Mouse (Mus musculus) hindbrain, embryonic 16.5 days (tissue): Measurements from ENCODE around the gene Lama4. TPM values are rescaled to one million over a fixed set of nuclear protein-coding genes. Genes with fewer than 3 reads are reported as not detected.

Experiments
- ATAC-seq: fragments of 200-750 bp; cut with Nextera tagmentation; 2 replicates; pipeline ENCODE4 v1.8.0; 2017; ENCODE audit warnings: moderate TSS enrichment, moderate library complexity
- H3K27ac ChIP-seq: fragments of 300-500 bp; sonication (generic); 2 replicates; pipeline ENCODE4 v1.5.1; 2014; ENCODE audit warnings: low read depth, mild to moderate bottlenecking, control low read depth, low read length, moderate library complexity
- H3K27me3 ChIP-seq: fragments of 300-500 bp; sonication (generic); replicated peaks from 2 replicates; pipeline ENCODE4 v1.6.1; 2014; ENCODE audit warnings: low read length; ENCODE audit not compliant: control insufficient read depth, insufficient read depth
- H3K36me3 ChIP-seq: fragments of 300-500 bp; sonication (generic); 2 replicates; pipeline ENCODE4 v1.6.1; 2014; ENCODE audit warnings: mild to moderate bottlenecking, low read length, moderate library complexity, mixed read lengths; ENCODE audit not compliant: control insufficient read depth, insufficient read depth
- H3K4me1 ChIP-seq: fragments of 300-500 bp; sonication (generic); 2 replicates; pipeline ENCODE4 v1.6.1; 2014; ENCODE audit warnings: low read depth, low read length; ENCODE audit not compliant: control insufficient read depth, insufficient read depth
- H3K4me2 ChIP-seq: fragments of 300-500 bp; sonication (generic); 2 replicates; pipeline ENCODE4 v1.6.1; 2014; ENCODE audit warnings: mild to moderate bottlenecking, low read length, control low read depth, moderate library complexity
- H3K4me3 ChIP-seq: fragments of 300-500 bp; sonication (generic); 2 replicates; pipeline ENCODE4 v1.5.1; 2014; ENCODE audit warnings: mild to moderate bottlenecking, low read length, control low read depth, moderate library complexity
- H3K9ac ChIP-seq: fragments of 300-500 bp; sonication (generic); 2 replicates; pipeline ENCODE4 v1.6.1; 2014; ENCODE audit warnings: low read depth, mild to moderate bottlenecking, control low read depth, low read length, moderate library complexity
- H3K9me3 ChIP-seq: fragments of 300-500 bp; sonication (generic); 2 replicates; pipeline ENCODE4 v1.6.1; 2014; ENCODE audit warnings: mild to moderate bottlenecking, low read length, moderate library complexity; ENCODE audit not compliant: control insufficient read depth
- WGBS: fragments of 180-500 bp; shearing (Covaris S2); extraction: QIAGEN DNeasy Blood & Tissue Kit; methylation state at CpG from one replicate; pipeline ENCODE4 v1.1.7; 2014; 5-methylcytosine and 5-hydroxymethylcytosine counted together
- polyA plus RNA-seq: library from polyadenylated mRNA; unstranded; fragments of >200 nt; fragmentation: Nextera tagmentation; extraction: Ambion mirVana; gene quantifications from 2 replicates; pipeline ENCODE4 v1.2.1, GENCODE M21; 2015

Gene Lama4
- polyA plus RNA-seq, 1 experiment from 2014 or later = 18.7 TPM

DNA sequence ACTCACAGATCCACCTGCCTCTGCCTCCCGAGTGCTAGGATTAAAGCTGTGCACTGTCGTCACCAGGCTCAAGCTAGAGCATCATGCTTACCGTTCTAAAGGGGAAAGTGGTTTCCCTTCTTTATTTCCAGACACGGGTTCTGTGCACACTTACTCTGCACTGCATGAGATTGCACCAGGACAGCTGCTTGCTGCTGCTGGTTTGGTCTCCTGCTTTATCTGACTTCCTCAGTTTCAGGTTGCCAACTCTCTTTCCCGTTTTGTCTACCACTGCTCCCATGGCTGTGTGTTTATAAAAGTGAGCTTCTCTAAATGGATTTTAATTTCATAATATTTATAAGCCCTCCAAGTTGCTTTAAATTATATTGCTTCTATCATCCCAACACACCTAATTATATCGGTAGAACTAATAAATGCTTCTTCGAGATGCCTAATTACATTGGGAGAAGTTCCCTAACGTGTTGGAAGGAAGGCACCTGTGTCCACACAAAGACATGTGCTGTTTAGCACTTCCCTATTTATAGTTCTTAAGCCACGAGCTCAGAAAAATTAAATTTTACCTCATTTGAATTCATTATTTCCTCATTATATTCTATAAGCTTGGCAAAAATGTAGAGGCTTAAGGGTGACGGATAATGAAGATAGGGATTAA is 143.6 kb downstream of the Lama4 start:
- 65% methylated on average over 10 of the region's 10 CpGs for WGBS
- no peak overlapping the region for H3K27ac ChIP-seq
- no peaks in the 10 kb centered on the region for H3K27me3 ChIP-seq
- no peak overlapping the region for H3K9ac ChIP-seq
- peaks cover 3% of the 10 kb centered on the region; the same call in 1 of the 2 replicates for H3K4me1 ChIP-seq
- peak; percentile 57 for ATAC-seq
- H3K9me3 ChIP-seq = no peaks in the 10 kb centered on the region
- no peak overlapping the region for H3K4me2 ChIP-seq
- H3K4me3 ChIP-seq = no peak overlapping the region
- H3K36me3 ChIP-seq = no peaks in the 10 kb centered on the region

DNA sequence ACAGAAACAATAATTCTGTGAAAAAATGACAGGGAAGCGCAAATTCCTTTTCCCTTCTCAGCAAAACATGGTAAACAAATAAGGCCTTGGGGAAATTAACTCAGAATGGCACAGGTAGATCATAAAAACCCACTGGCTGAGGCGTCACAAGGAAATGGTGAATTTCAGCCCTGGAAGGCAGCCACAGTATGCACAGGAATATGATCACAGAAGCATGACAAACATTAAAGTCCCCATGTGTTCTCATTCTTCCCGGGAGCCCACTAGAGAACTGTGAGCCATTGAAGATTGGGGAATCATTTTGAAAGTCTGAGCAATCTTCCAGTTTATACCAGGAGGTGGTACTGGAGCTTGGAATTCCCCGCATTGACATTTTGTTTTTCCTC is 144.2 kb downstream of the Lama4 start:
- Histone ChIP-seq H3K36me3 (no peaks in the 10 kb centered on the region), H3K4me1 (peaks cover 3% of the 10 kb centered on the region; the same call in 1 of the 2 replicates), H3K27me3 (no peaks in the 10 kb centered on the region), H3K4me3 (no peak overlapping the region), H3K9ac (no peak overlapping the region), H3K9me3 (no peaks in the 10 kb centered on the region), H3K4me2 (no peak overlapping the region), H3K27ac (no peak overlapping the region)
- ATAC-seq = peak; percentile 24
- 41% methylated on average over 4 of the region's 4 CpGs for WGBS

DNA sequence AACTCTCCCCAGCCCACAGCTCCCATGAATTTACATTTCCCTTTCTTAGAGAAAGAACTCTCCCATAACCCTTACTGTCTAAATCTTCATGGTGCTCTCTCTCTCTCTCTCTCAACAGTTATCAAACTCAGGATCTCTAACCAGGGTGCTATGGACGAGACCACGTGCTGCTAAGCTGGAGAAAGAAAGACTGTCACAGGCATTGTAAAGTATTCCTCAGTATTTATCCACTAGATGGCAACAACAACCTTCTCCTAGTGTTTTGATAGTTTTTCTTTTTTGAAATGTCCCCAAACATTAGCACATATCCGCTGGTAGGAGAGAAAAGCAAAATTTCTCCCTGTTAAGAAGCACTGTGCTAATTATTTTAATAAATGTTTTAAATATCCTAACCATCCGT is 156.1 kb downstream of the Lama4 start:
- WGBS = 35% methylated on average over 4 of the region's 4 CpGs
- H3K27ac ChIP-seq = no peak overlapping the region
- no peaks in the 10 kb centered on the region for H3K9me3 ChIP-seq
- H3K4me1 ChIP-seq = no peaks in the 10 kb centered on the region
- ATAC-seq = peak; percentile 77; the same call in 1 of the 2 replicates
- no peaks in the 10 kb centered on the region; the same call in 1 of the 2 replicates for H3K36me3 ChIP-seq
- H3K4me2 ChIP-seq = no peak overlapping the region
- no peak overlapping the region for H3K9ac ChIP-seq
- no peak overlapping the region for H3K4me3 ChIP-seq
- no peaks in the 10 kb centered on the region for H3K27me3 ChIP-seq

DNA sequence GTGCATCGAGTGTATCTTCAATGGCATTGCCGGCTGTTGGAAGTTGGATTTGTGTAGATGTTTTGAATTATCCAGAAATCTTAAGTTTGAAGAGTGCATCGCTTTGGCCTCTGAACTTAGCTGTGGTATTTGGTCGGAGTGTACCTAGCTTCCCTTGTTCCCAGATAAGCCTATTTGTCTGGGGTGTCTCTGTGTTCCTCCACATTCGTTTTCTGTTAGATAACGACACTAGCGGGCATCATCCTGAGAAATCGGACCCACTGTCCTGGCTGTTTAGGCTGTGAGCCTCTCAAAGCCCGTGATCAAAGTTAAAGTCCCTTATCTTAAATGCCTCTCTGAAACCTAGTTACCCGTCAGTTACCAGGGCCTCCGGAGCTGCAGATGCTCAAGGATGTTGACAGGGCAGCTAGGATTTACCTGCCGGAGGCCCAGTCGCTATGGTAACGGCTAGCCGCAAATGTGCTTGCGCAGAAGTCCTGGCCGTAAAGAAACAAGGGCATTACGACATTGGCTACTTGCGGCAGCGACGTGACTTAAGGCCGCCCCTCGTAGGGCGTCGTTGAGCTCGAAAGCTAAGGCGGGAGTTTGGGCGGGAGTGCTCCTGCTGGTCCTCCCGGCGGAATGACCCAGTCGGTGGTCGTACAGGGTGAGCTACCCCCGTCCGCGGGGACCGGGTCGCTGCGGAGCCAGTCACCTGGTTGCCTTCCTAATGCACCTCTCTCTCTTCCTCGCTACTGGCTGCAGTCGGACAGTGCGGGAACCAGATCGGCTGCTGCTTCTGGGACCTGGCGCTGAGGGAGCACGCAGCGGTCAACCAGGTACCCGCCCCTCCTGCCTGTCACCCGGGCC is 168.4 kb downstream of the Lama4 start, which contains the start of the genes Fam229b and Tube1:
TSS of gene Fam229b (minus strand) at position 453 of the 849 bp plus-strand sequence.
TSS of gene Tube1 (plus strand) at position 515 of the 849 bp plus-strand sequence.
- WGBS = 4% methylated on average over 47 of the region's 47 CpGs
- peak within 1 kb of the TSS; percentile 83 for H3K27ac ChIP-seq
- H3K4me3 ChIP-seq = peak within 1 kb of the TSS; percentile 71
- no peaks in the 10 kb centered on the region for H3K36me3 ChIP-seq
- H3K4me1 ChIP-seq = peaks cover 6% of the 10 kb centered on the region
- H3K4me2 ChIP-seq = peak within 1 kb of the TSS; percentile 85
- peak; percentile 92 for ATAC-seq
- H3K9me3 ChIP-seq = no peaks in the 10 kb centered on the region
- H3K27me3 ChIP-seq = no peaks in the 10 kb centered on the region
- H3K9ac ChIP-seq = peak within 1 kb of the TSS; percentile 79

DNA sequence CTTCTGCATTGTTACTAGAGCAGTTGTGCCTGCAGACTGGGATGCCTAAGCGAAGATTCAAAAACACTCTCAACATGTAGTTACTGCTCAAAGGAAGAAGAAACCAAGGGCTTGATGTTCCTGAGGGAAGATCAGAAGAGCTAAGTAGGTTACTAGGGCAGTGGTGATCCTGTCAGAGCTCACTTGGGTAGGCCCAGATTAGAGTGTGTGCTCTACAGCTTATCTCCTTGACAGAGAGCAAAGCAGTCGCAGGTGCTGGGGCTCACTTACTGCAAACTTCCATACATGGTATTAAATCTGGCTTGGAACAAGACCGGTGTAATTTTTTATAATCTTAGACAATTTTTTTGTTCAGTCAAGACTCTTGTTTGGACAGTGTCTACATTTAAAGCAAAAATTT is 172.5 kb downstream of the Lama4 start:
- 94% methylated on average over 3 of the region's 3 CpGs for WGBS
- Histone ChIP-seq H3K9me3 (no peaks in the 10 kb centered on the region), H3K27ac (no peak overlapping the region), H3K4me3 (no peak overlapping the region), H3K4me1 (peaks cover 6% of the 10 kb centered on the region), H3K36me3 (peaks cover 6% of the 10 kb centered on the region; the same call in 1 of the 2 replicates), H3K27me3 (no peaks in the 10 kb centered on the region), H3K4me2 (no peak overlapping the region), H3K9ac (no peak overlapping the region)
- no peak for ATAC-seq

DNA sequence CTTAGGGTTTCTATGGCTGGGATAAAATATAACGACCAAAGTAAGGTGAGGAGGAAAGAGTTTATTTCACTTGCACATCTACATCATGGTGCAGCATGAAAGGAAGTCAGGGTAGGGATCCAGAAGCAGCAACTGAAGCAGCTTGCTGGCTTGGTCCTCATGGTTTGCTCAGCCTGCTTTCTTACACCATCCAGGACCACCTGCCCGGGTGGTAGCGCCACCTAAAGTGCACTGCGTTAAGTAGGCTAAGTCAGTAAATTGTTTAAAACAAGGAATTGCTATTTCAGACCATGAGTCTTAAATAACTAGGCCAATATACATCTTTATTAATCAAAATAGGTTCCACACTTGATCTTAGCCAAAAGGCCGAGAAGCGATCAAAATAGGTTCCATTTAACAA is 173.4 kb downstream of the Lama4 start:
- ATAC-seq = no peak
- no peak overlapping the region for H3K27ac ChIP-seq
- no peak overlapping the region for H3K4me3 ChIP-seq
- 85% methylated on average over 6 of the region's 6 CpGs for WGBS
- H3K27me3 ChIP-seq = no peaks in the 10 kb centered on the region
- no peak overlapping the region for H3K9ac ChIP-seq
- H3K4me1 ChIP-seq = peaks cover 6% of the 10 kb centered on the region
- H3K4me2 ChIP-seq = no peak overlapping the region
- H3K36me3 ChIP-seq = peaks cover 8% of the 10 kb centered on the region; the same call in 1 of the 2 replicates
- no peaks in the 10 kb centered on the region for H3K9me3 ChIP-seq

DNA sequence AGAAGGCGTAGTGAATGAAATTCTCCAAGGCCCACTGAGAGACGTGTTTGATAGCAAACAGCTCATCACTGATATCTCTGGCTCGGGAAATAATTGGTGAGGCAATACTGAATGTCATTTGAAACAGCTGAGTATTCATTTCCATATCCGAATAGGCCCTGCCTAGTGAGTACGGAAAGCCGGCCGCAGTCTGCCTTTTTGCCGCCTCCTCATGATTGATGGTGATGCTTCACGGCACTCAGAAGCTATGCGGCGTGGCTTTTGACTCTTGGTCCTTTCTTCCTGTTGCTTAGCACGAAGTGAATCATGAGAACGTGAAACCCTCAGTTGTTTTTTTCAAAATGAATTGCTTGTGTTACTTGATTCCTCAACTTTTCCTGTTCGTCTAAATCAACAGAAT is 175.5 kb downstream of the Lama4 start:
- Histone ChIP-seq H3K4me1 (no peaks in the 10 kb centered on the region), H3K4me2 (no peak overlapping the region), H3K4me3 (no peak overlapping the region), H3K9me3 (no peaks in the 10 kb centered on the region), H3K9ac (no peak overlapping the region), H3K27ac (no peak overlapping the region), H3K27me3 (no peaks in the 10 kb centered on the region), H3K36me3 (peaks cover 10% of the 10 kb centered on the region)
- 52% methylated on average over 14 of the region's 14 CpGs for WGBS
- no peak for ATAC-seq

DNA sequence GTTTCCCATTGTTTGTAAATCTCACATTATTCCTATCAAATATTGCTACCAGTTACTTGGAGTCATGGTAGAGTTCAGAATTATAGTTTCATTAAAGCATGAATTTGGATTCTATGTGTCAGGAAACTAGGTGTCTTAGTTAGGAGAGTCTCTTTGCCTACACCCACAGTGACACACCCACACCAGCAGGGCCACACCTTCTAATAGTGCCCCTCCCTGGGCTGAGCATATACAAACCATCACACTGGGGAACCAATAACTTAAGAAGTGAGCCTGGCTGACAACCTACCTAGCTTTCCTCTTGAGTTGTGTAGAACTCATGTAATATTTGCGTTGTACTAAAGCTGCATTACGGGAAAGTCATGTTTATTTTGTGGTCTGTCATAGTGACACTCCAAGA is 176.1 kb downstream of the Lama4 start:
- H3K4me2 ChIP-seq = no peak overlapping the region
- H3K9ac ChIP-seq = no peak overlapping the region
- no peaks in the 10 kb centered on the region for H3K9me3 ChIP-seq
- no peak overlapping the region for H3K4me3 ChIP-seq
- ATAC-seq = no peak
- WGBS = 97% methylated on average over 2 of the region's 2 CpGs
- H3K27me3 ChIP-seq = no peaks in the 10 kb centered on the region
- H3K36me3 ChIP-seq = peaks cover 10% of the 10 kb centered on the region
- no peaks in the 10 kb centered on the region for H3K4me1 ChIP-seq
- H3K27ac ChIP-seq = no peak overlapping the region

DNA sequence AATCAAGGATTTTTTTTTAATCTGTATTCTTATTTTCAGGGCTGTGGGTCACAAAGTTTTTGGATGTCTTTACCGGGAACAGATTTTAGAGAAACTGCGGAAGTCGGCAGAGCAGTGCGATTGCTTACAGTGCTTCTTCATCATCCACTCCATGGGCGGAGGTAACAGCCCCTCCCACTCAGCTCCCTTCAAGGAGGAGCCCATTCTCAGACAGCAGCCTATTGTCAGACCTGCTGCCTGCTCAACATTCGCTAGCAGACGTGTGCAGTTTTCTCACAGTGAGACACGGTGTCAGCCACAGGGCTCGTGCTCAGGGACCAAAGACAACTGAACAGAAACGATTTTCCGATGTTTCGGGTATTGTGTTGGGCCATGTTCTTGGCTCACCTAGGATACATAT is 176.9 kb downstream of the Lama4 start:
- no peaks in the 10 kb centered on the region for H3K9me3 ChIP-seq
- no peaks in the 10 kb centered on the region for H3K27me3 ChIP-seq
- no peak overlapping the region for H3K4me2 ChIP-seq
- ATAC-seq = no peak
- no peak overlapping the region for H3K9ac ChIP-seq
- H3K36me3 ChIP-seq = peaks cover 10% of the 10 kb centered on the region
- H3K4me3 ChIP-seq = no peak overlapping the region
- H3K27ac ChIP-seq = no peak overlapping the region
- H3K4me1 ChIP-seq = no peaks in the 10 kb centered on the region
- WGBS = 59% methylated on average over 12 of the region's 12 CpGs
